Mouse (Mus musculus) adipose tissue, adult 10 weeks (tissue): ENCODE results near the gene Snph. TPM values are rescaled to one million over a fixed set of nuclear protein-coding genes. Genes with fewer than 3 reads are reported as not detected.

Experiments
- polyA plus RNA-seq: library from polyadenylated mRNA; stranded (reverse); fragments of 350-450 nt; fragmentation: Illumina TruSeq; extraction: RNeasy Lipid Tissue Mini Kit (QIAGEN cat#74804); gene quantifications from one replicate; pipeline ENCODE4 v1.2.3, GENCODE M21; 2014; ENCODE audit warnings: low read depth, low replicate concordance

Gene Snph
- polyA plus RNA-seq = 2.2 TPM

DNA sequence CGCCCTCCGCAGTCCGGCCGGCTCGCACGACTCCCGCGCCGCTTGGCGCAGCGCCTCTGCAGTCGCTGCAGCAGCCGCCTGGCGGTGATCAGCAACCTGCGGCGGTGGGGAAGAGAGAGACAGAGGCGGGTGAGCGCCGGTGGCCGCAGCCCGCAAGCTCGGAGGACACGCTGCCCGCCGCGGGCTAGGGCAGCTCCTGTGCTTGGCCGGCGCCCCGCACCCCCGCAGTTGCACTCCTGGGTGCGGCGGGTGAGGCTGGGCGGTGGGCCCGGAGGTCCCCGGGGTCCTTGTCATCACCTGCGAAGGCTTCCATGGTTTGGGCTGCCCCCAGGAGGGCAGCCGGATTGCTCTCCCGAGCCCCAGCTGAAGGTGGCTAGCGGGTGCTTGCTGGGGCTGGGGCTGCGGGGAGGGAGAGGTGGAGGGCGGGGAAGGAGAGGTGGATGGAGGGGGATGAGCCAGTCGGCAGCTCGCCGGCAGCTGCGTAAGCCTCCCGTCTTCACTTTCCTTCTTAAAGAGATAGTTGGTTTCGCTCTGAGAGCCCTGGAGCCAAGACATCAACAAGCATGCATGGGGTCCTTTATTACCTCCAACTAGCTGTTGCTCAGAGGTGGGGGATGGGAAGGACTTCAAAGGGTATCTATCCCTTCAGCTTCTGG, at the start of gene Snph:
Snph (minus strand) TSS at position 435 of the 656 bp plus-strand sequence.

DNA sequence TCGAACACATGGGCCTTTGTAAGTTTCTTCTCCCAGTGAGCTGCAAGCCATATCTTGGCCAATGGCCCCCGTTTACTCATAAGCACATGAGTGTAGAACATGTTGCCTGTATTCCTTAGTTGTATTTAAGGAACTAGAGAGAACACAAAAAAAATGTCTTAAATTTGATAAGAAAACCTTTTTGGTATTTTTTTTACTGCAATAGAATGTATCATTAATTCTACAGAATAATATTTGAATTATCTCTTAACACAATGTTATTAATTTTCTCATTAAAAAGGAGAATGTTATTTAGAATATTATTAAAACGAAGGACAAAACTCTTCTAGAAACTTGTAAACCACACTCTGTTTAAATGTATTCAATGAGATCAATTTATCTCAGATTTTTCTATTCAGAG, 36.0 kb upstream of the Snph start, which contains the start of gene Rad21l:
Rad21l (minus strand) TSS at position 101 of the 400 bp plus-strand sequence.

DNA sequence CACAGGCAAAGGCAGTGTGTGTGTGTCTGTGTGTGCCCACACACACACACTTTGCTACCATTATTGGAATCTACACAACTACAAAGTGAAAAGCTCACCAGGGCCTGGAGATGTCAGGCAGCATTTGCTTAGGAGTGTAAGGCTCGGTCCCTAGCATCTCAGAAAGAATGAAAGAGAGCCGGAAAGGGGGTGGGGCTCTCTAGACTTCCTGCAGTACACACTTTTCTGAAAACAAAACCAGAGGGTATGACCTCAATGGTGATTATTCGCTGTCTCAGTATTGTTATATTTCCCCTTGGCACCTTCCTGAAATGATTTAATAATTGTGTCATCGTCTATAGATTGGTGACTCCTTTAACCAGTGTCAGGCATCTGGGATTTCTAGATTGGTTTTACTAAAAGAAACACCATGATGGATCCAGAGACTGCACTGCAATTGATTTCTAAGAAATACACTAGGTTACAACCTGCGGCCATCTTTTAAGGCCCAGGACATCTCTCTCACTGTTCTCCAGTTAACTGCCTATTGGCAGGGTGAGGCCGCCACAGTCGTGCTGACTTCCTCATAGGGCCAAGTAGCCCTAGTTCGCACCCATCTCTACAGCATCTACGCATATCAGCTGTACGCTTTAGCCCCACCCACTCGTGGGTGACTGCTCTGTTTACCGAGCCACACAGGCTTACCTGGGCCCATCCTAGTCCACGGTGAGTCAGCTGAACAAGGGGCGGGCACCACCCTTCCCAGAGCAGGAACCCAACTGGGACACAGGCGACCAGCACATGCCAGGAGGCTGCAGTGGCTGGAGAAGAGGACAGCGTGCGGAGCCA, 60.3 kb downstream of the Snph start, which contains the start of gene Sdcbp2:
Sdcbp2 (plus strand) TSS at position 750 of the 828 bp plus-strand sequence.

DNA sequence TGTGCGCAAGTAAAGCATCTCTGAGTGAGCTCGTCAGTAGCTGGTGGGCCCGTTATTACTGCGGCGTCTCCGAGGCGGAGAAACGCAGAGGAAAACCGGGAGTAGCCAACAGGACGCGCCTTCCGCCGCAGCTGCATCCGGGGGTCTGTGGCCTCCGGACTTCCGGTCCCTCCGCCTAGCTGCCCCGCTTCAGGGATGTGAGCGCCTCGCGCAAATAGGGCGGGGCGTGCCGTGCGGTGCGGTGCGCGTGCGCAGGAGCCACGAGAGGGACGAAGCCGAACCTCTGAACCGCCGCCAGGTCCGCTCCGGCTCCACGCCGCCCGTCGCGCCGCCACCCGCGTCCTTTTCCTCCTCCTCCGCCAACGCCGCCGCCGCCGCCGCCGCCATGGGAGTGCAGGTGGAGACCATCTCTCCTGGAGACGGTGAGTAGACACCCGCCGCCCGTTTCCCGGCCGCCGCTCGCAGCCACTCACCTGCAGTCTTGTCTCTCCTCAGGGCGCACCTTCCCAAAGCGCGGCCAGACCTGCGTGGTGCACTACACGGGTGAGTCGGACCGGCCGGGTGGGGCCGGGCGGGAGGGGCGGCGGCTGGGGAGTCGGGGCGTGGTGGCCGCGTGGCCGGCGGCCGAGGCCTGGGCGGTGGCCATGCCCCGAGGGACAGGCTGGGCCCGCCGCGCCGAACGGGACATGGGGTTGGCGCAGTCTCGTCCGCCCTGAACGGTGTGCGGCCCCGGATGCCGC, 89.9 kb downstream of the Snph start, which contains the start of gene Fkbp1a:
Fkbp1a (plus strand) TSS at position 161 of the 740 bp plus-strand sequence.

Other genes starting within 250 kb of the Snph start
- 0.34 TPM for gene 4921509C19Rik, start 156.4 kb downstream of the Snph start, polyA plus RNA-seq
- 113 TPM for gene Nsfl1c, start 138.4 kb downstream of the Snph start, polyA plus RNA-seq
- gene Fkbp1a, start 90.1 kb downstream of the Snph start, polyA plus RNA-seq = 242 TPM
- 16.0 TPM for gene Sdcbp2, start 60.0 kb downstream of the Snph start, polyA plus RNA-seq
- gene Rad21l, start 35.9 kb upstream of the Snph start, polyA plus RNA-seq = not detected
- gene Tmem74b, start 69.4 kb upstream of the Snph start, polyA plus RNA-seq = not detected
- 44.7 TPM for gene Psmf1, start 111.6 kb upstream of the Snph start, polyA plus RNA-seq
- not detected for gene Rspo4, start 210.3 kb upstream of the Snph start, polyA plus RNA-seq